Mouse (Mus musculus) bone marrow macrophage, adult 2 months (primary cell): ENCODE data around the gene Pip5k1b. TPM values are rescaled to one million over a fixed set of nuclear protein-coding genes. Genes with fewer than 3 reads are reported as not detected.

Source experiments
- H3K27ac ChIP-seq: 2 replicates; pipeline ENCODE4 v1.5.1; 2012; ENCODE audit warnings: low read depth, low read length; ENCODE audit not compliant: insufficient read depth
- H3K4me1 ChIP-seq: 2 replicates; pipeline ENCODE4 v1.6.1; 2012; ENCODE audit warnings: low read length; ENCODE audit not compliant: control insufficient read depth, insufficient read depth
- H3K4me3 ChIP-seq: 2 replicates; pipeline ENCODE4 v1.5.1; 2012; ENCODE audit warnings: mild to moderate bottlenecking, low read length, moderate library complexity; ENCODE audit not compliant: insufficient read depth
- CTCF ChIP-seq: IDR thresholded peaks from 2 replicates; pipeline ENCODE4 v1.5.1; 2012; ENCODE audit warnings: low read depth, mild to moderate bottlenecking, low read length, moderate library complexity
- POLR2A ChIP-seq: IDR thresholded peaks from 2 replicates; pipeline ENCODE4 v1.6.1; 2012; ENCODE audit warnings: mild to moderate bottlenecking, low read depth, low read length, borderline replicate concordance
- polyA plus RNA-seq: library from polyadenylated mRNA; stranded (reverse); fragments of >200 nt; gene quantifications from 2 replicates; pipeline ENCODE4 v1.2.4, GENCODE M21; 2012; ENCODE audit not compliant: missing spikeins, insufficient read depth, insufficient read length

Pip5k1b gene
- polyA plus RNA-seq, 1 experiment, result not detected

DNA sequence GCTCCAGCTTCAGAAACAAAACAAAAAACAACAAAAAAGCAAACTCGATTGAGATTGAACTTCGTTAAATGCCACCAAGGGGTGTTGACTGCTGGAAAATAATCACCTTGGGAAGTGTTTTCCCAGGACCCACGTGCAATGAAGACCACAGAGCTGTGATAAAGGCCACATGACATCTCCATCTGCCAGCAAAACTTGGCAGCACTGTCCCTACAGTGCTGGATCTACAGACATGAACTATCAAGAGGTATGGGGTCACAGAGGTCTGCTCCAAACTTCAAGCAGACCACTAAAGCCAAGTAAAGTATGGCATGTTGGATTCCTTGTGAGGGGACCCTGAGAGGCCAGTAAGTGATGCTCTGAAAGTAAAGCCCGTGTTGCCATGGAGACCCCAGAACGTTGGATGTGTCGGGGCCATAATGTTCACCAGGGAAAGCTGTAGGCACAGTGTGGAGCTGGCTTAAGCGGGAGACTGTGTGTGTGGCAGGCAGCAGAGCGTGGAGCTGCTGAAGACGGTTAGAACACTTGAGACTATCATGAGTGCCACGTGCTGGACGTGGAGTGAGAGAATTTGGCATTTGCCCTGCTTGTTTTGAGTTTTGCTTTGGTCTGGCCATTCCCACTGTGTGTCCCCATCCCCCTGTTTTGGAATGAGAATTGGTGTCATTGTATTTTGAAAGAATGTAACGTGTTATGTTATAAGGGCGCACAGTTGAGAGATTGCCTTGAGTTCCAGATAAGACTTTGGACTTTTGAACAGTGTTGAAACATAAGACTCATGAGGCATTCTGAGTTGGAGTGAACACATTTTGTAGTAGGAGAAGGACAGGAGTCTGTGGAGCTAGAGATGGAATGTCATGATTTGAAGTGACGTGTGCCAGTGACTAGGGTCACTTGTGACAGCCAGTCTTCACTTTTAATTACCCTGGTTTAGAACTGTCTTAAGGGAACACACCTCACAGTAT is 12.0 kb downstream of the Pip5k1b start:
- no peak for TF ChIP-seq POLR2A
- TF ChIP-seq CTCF, result no peak
- H3K4me3 ChIP-seq, result no peak overlapping the region
- no peak overlapping the region for H3K27ac ChIP-seq
- no peaks in the 10 kb centered on the region for H3K4me1 ChIP-seq

- TF ChIP-seq POLR2A, result no peak
- H3K27ac ChIP-seq, result no peak overlapping the region
- no peaks in the 10 kb centered on the region for H3K4me1 ChIP-seq
- no peak overlapping the region for H3K4me3 ChIP-seq
Observed at GRCm38 (mm10) chr19:24542293-24542675, 13.4 kb downstream of the Pip5k1b start.

DNA sequence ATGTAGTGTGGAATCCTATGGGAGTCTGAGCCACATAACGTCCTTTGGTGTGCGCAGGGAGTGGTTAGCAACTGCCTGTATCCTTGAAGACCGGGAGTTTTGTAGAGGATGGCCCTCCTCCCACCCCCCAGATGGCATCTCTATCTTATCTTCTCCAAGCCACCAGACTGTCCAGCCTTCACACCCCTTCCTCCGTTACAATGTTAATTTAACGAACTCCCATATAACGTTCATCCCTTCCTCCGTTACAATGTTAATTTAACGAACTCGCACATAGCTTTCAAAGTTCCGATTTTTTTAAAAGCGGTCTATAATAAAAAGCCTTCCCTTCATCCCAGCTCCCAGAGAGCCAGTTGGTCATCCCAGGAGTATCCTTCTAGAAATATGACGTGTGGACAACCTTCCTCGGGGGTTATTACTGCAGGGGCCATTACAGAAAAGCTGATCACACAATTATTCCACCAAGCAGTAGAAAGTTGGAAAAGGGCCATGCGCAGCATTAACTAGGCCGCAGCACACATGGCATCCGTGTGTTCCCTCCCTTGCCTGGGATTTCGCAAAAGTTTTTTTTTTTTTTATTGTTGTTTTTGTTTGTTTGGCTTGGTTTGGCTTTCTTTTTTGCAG is 13.9 kb downstream of the Pip5k1b start:
- no peak for TF ChIP-seq CTCF
- no peak for TF ChIP-seq POLR2A
- H3K27ac ChIP-seq, result no peak overlapping the region
- H3K4me3 ChIP-seq, result no peak overlapping the region
- H3K4me1 ChIP-seq, result no peaks in the 10 kb centered on the region

GRCm38 (mm10) chr19:24540952-24541668 is 14.6 kb downstream of the Pip5k1b start:
- no peak overlapping the region for H3K4me3 ChIP-seq
- TF ChIP-seq POLR2A, result no peak
- TF ChIP-seq CTCF, result no peak
- H3K4me1 ChIP-seq, result no peaks in the 10 kb centered on the region
- no peak overlapping the region for H3K27ac ChIP-seq

GRCm38 (mm10) chr19:24539041-24539440 is 16.6 kb downstream of the Pip5k1b start:
- no peak for TF ChIP-seq POLR2A
- no peak for TF ChIP-seq CTCF
- no peak overlapping the region for H3K27ac ChIP-seq
- H3K4me3 ChIP-seq, result no peak overlapping the region
- no peaks in the 10 kb centered on the region for H3K4me1 ChIP-seq

DNA sequence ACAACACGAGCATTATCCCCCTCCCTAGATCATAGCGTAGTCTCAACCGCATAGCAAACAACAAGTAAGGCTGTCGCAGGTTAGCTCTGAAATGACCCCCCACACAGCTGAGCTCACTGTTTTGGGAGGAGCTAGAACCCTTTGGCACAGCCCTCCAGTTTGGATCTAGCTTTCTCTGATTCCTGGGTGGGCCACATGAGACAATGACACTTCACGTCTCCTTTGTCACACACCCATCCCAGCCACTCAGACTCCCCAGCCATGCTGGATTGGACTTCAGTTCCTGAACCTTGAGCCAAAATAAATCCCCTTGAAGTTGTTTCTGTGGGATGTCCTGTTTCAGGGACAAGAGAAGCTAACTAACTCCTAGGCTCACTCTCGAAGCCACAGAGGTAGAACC is 17.5 kb downstream of the Pip5k1b start:
- Histone ChIP-seq H3K27ac (no peak overlapping the region), H3K4me1 (no peaks in the 10 kb centered on the region), H3K4me3 (no peak overlapping the region)
- TF ChIP-seq POLR2A (no peak), CTCF (no peak)

DNA sequence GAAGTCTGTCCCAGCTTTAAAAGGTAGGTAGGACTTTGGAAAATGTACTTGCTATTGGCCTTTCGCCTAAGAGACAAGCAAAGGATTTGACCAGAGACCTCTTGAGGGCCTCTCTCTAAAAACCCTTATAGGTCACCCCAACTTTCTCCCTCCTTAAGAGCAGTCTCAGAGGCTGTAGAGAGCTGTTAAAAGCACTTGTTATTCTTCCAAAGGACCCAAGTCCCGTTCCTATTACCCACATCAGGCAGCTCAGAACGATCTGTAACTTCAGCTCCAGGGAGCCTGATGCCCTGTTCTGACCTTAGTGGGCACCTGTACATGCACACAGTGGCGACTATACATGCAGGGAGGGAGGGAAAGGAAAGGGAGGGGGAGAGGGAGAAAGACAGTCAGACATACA is 18.0 kb downstream of the Pip5k1b start:
- Histone ChIP-seq H3K4me1 (no peaks in the 10 kb centered on the region), H3K4me3 (no peak overlapping the region), H3K27ac (no peak overlapping the region)
- TF ChIP-seq POLR2A (no peak), CTCF (no peak)

GRCm38 (mm10) chr19:24536920-24537319 is 18.8 kb downstream of the Pip5k1b start:
- Histone ChIP-seq H3K27ac (no peak overlapping the region), H3K4me1 (no peaks in the 10 kb centered on the region), H3K4me3 (no peak overlapping the region)
- no peak for TF ChIP-seq CTCF
- TF ChIP-seq POLR2A, result no peak

- H3K4me3 ChIP-seq, result no peak overlapping the region
- H3K27ac ChIP-seq, result no peak overlapping the region
- no peaks in the 10 kb centered on the region for H3K4me1 ChIP-seq
- TF ChIP-seq CTCF, result no peak
- no peak for TF ChIP-seq POLR2A
Observed at GRCm38 (mm10) chr19:24536280-24536679, 19.4 kb downstream of the Pip5k1b start.
